Mouse (Mus musculus) heart, embryonic 14.5 days (tissue): ENCODE data around the gene Rgs9bp. TPM values are rescaled to one million over a fixed set of nuclear protein-coding genes. Genes with fewer than 3 reads are reported as not detected.
"Not testable (repeated sequence)": the region's sequence is repeated elsewhere in the genome, so short reads cannot be mapped to it uniquely, and the experiment has no call there.

ENCODE experiments used
- ATAC-seq: fragments of 200-750 bp; cut with Nextera tagmentation; 2 replicates; pipeline ENCODE4 v1.8.0; 2017; ENCODE audit warnings: low read depth, moderate TSS enrichment; ENCODE audit not compliant: insufficient number of reproducible peaks, insufficient read depth, low FRiP score
- H3K27ac ChIP-seq, 2 experiments: fragments of 200-500 bp in 1 of 2; fragments of 300-500 bp in 1 of 2; sonication (generic) in 1 of 2; replicated peaks in 1 of 2; 2 replicates each; pipeline ENCODE4 v1.5.1; 2012 to 2014; ENCODE audit warnings: low read depth in 2 of 2, low read length in 2 of 2, control low read depth in 1 of 2, mild to moderate bottlenecking in 1 of 2, mixed read lengths in 1 of 2; ENCODE audit not compliant: control insufficient read depth in 1 of 2, insufficient read depth in 1 of 2
- H3K27me3 ChIP-seq: fragments of 300-500 bp; sonication (generic); 2 replicates; pipeline ENCODE4 v1.6.1; 2014; ENCODE audit warnings: mild to moderate bottlenecking, low read length, control low read depth; ENCODE audit not compliant: control insufficient read depth, insufficient read depth
- H3K36me3 ChIP-seq: fragments of 300-500 bp; sonication (generic); 2 replicates; pipeline ENCODE4 v1.6.1; 2014; ENCODE audit warnings: mild to moderate bottlenecking, control low read depth, low read length, mixed read lengths; ENCODE audit not compliant: control insufficient read depth, insufficient read depth
- H3K4me1 ChIP-seq, 2 experiments: fragments of 200-500 bp in 1 of 2; fragments of 300-500 bp in 1 of 2; sonication (generic) in 1 of 2; 2 replicates each; pipeline ENCODE4 v1.6.1; 2012 to 2014; ENCODE audit warnings: low read length in 2 of 2, control low read depth in 1 of 2, mixed read lengths in 1 of 2; ENCODE audit not compliant: control insufficient read depth in 2 of 2, insufficient read depth in 2 of 2
- H3K4me2 ChIP-seq: fragments of 300-500 bp; sonication (generic); 2 replicates; pipeline ENCODE4 v1.6.1; 2014; ENCODE audit warnings: mild to moderate bottlenecking, low read length
- H3K4me3 ChIP-seq, 2 experiments: fragments of 200-500 bp in 1 of 2; fragments of 300-500 bp in 1 of 2; sonication (generic) in 1 of 2; 2 replicates each; pipeline ENCODE4 v1.5.1; 2012 to 2014; ENCODE audit warnings: low read length in 2 of 2, mild to moderate bottlenecking in 2 of 2, control low read depth in 1 of 2, low read depth in 1 of 2, moderate library complexity in 1 of 2; ENCODE audit not compliant: control insufficient read depth in 1 of 2, insufficient read depth in 1 of 2
- H3K9ac ChIP-seq: fragments of 300-500 bp; sonication (generic); 2 replicates; pipeline ENCODE4 v1.6.1; 2014; ENCODE audit warnings: mild to moderate bottlenecking, low read length
- H3K9me3 ChIP-seq: fragments of 300-500 bp; sonication (generic); 2 replicates; pipeline ENCODE4 v1.6.1; 2016; ENCODE audit warnings: low read length, control low read depth; ENCODE audit not compliant: control insufficient read depth
- WGBS: fragments of 180-500 bp; shearing (Covaris S2); extraction: QIAGEN DNeasy Blood & Tissue Kit; methylation state at CpG from one replicate; pipeline ENCODE4 v1.1.7; 2014; 5-methylcytosine and 5-hydroxymethylcytosine counted together
- polyA plus RNA-seq: library from polyadenylated mRNA; unstranded; fragments of >200 nt; fragmentation: Nextera tagmentation; extraction: Ambion mirVana; gene quantifications from 2 replicates; pipeline ENCODE4 v1.2.1, GENCODE M21; 2014

Gene Rgs9bp
- polyA plus RNA-seq, 1 experiment from 2014 or later: 0.43 TPM

DNA sequence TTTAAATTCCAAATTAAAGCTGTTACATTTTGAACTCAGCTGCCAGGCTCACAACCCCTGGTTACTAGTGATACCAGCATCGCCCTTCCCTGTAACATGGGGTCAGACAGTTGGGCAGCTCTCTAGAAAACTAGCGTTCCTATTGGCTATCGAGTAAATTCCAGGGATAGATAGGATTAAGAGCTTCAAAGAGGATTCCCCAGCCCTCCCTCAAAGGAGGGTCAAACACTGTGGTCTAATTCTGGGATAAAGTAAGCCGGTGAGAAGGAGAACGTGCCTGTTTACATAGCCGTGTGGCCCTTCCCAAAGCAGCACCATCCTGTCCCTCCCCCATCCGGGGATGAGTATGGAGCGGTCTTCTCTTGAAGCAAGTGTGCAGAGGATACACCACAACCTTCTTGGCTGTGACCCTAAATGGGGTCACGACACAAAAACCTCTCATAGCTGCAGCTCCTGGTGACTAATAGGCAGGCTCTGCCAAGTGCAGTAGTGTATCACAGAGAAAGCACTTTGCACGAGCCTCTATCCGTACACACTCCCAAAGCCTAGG, 1.8 kb downstream of the Rgs9bp start:
- 7% methylated on average over 11 of the region's 11 CpGs for WGBS
- Histone ChIP-seq H3K9ac (0 out of 2 replicates have a peak overlapping the region, but pooled peaks have one; percentile 16), H3K4me2 (peak overlapping the region; percentile 100), H3K27me3 (peaks cover 26% of the 10 kb centered on the region), H3K27ac (no peak overlapping the region), H3K4me1 (peaks cover 9 to 17% of the 10 kb centered on the region in 2 experiments), H3K36me3 (no peaks in the 10 kb centered on the region), H3K9me3 (no peaks in the 10 kb centered on the region), H3K4me3 (no peak overlapping the region)
- no peak for ATAC-seq

DNA sequence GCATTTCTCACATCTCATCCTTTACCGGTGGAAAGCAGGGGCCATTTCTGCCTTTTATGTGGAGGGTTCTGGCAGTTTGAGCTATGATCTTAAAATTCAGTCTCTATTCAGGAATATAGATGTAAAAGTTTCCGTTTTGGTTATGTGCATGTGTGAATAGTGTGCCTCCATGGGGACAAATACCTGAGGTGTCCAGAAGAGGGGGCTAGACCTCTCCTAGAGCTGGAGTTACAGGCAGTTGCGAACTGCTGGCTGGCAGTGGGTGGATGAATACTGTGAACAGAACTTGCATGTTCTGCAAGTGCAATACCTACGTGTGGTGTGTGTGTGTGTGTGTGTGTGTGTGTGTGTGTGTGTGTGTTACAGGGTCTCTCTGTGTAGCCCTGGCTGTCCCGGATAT, 2.7 kb downstream of the Rgs9bp start:
- Histone ChIP-seq H3K9me3 (no peaks in the 10 kb centered on the region), H3K4me1 (peaks cover 9 to 17% of the 10 kb centered on the region in 2 experiments), H3K36me3 (no peaks in the 10 kb centered on the region), H3K27ac (no peak overlapping the region), H3K27me3 (peaks cover 26% of the 10 kb centered on the region), H3K4me2 (no peak overlapping the region), H3K4me3 (no peak overlapping the region), H3K9ac (no peak overlapping the region)
- 68% methylated on average over 5 of the region's 5 CpGs for WGBS
- no peak for ATAC-seq

DNA sequence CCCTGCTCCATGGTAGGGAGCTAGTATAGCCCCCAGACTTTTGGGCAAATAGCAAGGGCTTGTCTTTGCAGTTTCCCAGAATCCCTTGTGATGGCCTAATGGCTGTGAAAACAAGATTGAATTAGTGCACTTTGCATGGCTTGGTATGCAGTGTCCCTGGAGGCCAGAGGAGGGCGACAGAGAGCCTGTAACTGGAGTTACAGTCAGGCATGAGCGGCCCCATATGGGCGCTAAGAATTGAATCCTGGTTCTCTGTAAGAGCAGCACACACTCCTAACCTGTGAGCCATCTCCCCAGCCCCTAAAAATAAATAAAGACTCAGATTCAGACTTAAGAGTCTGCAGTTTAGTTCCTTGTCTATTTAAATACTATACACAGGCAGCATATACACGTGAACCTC, 5.5 kb downstream of the Rgs9bp start:
- peaks cover 26% of the 10 kb centered on the region for H3K27me3 ChIP-seq
- no peak overlapping the region for H3K27ac ChIP-seq
- ATAC-seq: no peak
- H3K4me1 ChIP-seq: peaks cover 2 to 9% of the 10 kb centered on the region in 2 experiments; a peak in 3 of 4 replicates
- no peaks in the 10 kb centered on the region for H3K36me3 ChIP-seq
- H3K4me2 ChIP-seq: no peak overlapping the region
- 42% methylated on average over 4 of the region's 4 CpGs for WGBS
- no peak overlapping the region for H3K9ac ChIP-seq
- no peak overlapping the region for H3K4me3 ChIP-seq
- no peaks in the 10 kb centered on the region for H3K9me3 ChIP-seq

DNA sequence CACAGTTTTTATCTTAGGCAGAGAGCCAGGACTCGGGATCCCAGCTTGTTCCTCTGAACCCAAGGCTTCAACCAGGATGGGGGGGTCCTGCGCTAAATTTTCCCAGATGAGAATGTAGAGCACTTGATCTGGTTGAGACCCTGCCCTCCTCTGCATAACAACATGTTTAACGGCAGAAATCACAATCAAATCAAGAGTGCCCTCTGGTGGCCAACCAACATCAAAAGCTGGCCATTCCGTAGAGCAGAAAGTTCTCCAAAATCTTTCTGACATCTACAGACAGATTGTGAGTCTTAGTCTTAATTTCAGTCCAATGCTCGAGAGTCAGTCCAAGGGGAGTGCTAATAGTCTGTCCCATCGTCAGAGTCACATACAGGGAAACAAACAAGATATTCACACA, 14.5 kb downstream of the Rgs9bp start:
- H3K4me1 ChIP-seq, H3K27me3 ChIP-seq, H3K27ac ChIP-seq, H3K9me3 ChIP-seq, H3K36me3 ChIP-seq, H3K4me3 ChIP-seq, H3K9ac ChIP-seq, H3K4me2 ChIP-seq, ATAC-seq: not testable (repeated sequence)
- 23% methylated on average over 6 of the region's 6 CpGs for WGBS

DNA sequence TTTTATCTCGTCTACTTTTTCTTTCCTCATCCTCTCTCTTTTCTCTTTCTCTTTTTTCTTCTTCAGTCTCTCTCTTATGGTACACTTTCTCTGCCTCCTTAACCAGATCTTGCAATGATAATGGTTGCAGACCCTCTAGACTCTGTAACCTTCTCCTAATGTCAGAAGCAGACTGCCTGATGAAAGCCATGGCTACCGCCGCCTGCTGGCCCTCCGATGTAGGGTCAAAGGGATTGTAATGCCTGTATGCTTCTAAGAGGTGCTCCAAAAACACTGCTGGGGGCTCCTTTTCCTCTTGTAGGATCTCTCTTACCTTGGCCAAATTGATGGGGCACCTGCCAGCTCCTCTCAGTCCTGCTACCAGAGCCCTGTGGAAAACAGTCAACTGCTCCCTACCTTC, 15.7 kb downstream of the Rgs9bp start:
- H3K4me3 ChIP-seq, ATAC-seq, H3K36me3 ChIP-seq, H3K9me3 ChIP-seq, H3K4me1 ChIP-seq, H3K9ac ChIP-seq, H3K27me3 ChIP-seq, H3K4me2 ChIP-seq, H3K27ac ChIP-seq: not testable (repeated sequence)
- WGBS: 87% methylated on average over 4 of the region's 4 CpGs

DNA sequence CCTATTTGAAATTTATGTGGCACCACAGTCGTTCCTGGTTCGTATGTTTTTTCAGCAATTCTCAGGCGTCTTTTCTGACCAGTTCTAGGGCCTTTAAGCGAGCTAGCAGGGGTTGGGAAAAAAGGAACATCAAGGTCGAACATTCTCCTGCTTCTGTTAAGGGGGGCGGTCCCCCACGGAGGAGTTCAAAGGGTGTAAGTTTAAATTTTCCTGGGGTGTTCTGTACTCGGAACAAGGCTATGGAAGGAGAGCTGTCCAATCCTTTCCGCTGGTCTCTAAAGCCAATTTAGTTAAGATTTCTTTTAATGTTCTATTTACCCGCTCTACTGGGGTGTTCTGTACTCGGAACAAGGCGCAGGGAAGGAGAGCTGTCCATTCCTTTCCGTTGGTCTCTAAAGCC, 19.4 kb downstream of the Rgs9bp start:
- not testable (repeated sequence) for H3K36me3 ChIP-seq, H3K9me3 ChIP-seq, H3K4me3 ChIP-seq, ATAC-seq, H3K4me1 ChIP-seq, H3K27ac ChIP-seq, H3K9ac ChIP-seq, H3K4me2 ChIP-seq, H3K27me3 ChIP-seq
- 83% methylated on average over 13 of the region's 13 CpGs for WGBS

DNA sequence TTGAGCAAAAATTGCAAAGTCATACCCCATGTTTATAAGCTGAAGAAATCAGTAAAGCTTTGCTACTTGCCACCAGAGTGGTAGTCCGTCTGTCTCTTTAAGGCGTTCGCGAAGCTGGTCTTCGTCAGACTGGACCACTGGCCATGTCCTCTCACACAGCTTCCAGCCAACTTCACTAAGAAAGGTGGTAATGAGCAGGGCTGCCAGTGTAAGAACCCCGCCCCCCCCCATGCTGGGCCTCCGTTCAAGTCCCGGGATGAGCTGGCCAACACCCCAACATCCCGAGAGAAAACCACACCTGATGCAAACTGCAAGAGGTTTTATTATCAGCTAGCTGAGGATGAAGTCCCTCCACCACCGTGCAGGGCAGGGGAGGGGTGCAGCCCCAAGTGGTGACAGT, 20.5 kb downstream of the Rgs9bp start:
- not testable (repeated sequence) for H3K9ac ChIP-seq, H3K4me3 ChIP-seq, H3K27ac ChIP-seq, H3K36me3 ChIP-seq, H3K27me3 ChIP-seq, H3K4me2 ChIP-seq, H3K9me3 ChIP-seq, H3K4me1 ChIP-seq, ATAC-seq
- 72% methylated on average over 10 of the region's 10 CpGs for WGBS
